Mouse (Mus musculus) MEL (cell line): ENCODE measurements around the gene Cdh22.

Experiments used
- E2F4 ChIP-seq: IDR thresholded peaks from 2 replicates; pipeline ENCODE4 v1.6.1; 2011; ENCODE audit warnings: low read depth, low read length, improper control_type of control experiment, borderline replicate concordance
- EP300 ChIP-seq, 2 experiments: IDR thresholded peaks; 2 replicates each; pipeline ENCODE4 v1.6.1; 2011; ENCODE audit warnings: improper control_type of control experiment in 2 of 2, low read length in 2 of 2, low read depth in 1 of 2, mild to moderate bottlenecking in 1 of 2

- TF ChIP-seq E2F4 = no peak
- TF ChIP-seq EP300 (IDR thresholded peaks at IDR 0.05; ENCODE audit: low read depth in 1 of 2, low read length in 2 of 2) = no peak
These were observed 17.7 kb upstream of the Cdh22 start for GRCm38 (mm10) chr2:165252381-165252780.
